ENCODE assay signal across 9 mouse cellular contexts in the genomic region with DNA sequence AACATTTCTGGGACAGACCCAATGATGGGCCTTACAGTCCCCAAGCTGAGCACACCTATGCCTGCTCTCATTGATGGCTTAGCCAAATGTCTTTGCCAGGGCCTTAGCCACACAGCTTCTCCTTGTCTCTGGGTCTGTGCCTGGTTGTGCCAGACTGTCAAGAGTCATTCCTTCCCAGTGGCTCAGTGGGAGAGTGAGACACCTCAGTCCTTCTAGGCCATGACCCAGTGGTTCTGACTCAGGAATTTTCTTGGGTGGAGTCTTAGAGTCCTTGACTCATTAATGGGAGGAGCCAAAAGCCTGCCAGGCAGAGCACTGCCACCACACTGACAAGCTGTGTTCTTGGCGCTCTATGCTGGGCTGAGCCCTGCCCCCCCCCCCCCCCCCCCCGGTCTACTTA.
DNase-seq lines count a peak whose midpoint lies in the region.
"Had no signal": no experiment of that assay in that cellular context is flagged by ENCODE, and none has a peak within 500 bp of the region (broad histone marks: within the 10 kb centered on the region; RNA-seq: fewer than 3 reads in every experiment).

No protein-coding gene starts in this region.

- peak; percentile 48 for DNase-seq in cerebellum, adult 8-10 months
- DNase-seq in cerebellum, postnatal 36 days: no peak
- DNase-seq in lung, adult 18-20 months: peak; percentile 24 to 56
- no peak for DNase-seq in lung, postnatal 4 days
- DNase-seq in cerebellum, postnatal 25 days: peak; percentile 54 to 57
- no peak for DNase-seq in right cerebral cortex, adult 18-20 months
- DNase-seq in ovary, postnatal 36 days (ENCODE audit: low spot score): no peak
- DNase-seq in neural tube, embryonic 10.5 days (ENCODE audit: extremely low spot score, low spot score): no peak
- DNase-seq: gastrocnemius, postnatal 36 days had no signal

Comparison
In these comparisons a context has a peak if more than half of its experiments do, and no peak if none do; other contexts are left out.
1. DNase-seq: peak in cerebellum, adult 8-10 months (single experiment), lung, adult 18-20 months (2 of 2) and cerebellum, postnatal 25 days (2 of 2); none in cerebellum, postnatal 36 days (0 of 2), lung, postnatal 4 days (0 of 2), right cerebral cortex, adult 18-20 months (single experiment), ovary, postnatal 36 days (single experiment) and neural tube, embryonic 10.5 days (single experiment).